Mouse (Mus musculus): ENCODE data around the gene Pou2f1. TPM values are rescaled to one million over a fixed set of nuclear protein-coding genes. Genes with fewer than 3 reads are reported as not detected.

Gene Pou2f1
- 4.6 TPM for polyA plus RNA-seq (2014; fragmentation: Illumina TruSeq; extraction: RNeasy Lipid Tissue Mini Kit (QIAGEN cat#74804); ENCODE audit: low read depth, low replicate concordance)

DNA sequence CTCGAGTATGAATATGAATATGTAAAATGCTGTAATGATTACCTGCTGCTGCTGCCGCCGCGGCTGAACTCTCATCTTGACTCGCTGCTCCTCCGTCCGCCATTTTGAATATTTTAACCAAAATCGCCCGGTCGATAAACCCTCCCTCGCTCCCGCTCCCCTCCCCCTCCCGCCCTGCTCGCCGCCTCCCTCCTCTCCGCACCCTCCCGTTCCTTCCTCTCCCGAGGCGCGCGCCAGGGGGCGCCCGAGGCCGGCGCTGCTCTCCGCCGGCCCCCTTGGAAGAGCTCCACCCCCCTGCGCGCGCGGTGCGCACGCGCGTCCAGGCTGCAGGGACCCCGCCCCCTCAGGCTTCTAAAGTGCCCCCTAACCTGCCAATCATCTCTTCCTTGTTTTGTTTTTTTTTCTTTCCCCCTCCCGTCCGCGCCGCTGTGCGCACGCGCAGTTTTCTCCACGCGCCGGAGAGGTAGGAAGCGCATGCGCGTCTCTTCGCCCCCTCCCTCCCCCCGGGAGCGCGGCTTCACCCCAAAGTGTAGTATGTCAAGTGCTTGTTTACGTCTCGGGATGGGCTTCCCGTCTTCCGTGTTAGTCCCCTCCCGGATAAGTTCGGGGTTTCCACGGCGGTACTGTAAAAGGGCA lies at the start of gene Pou2f1:
Pou2f1 (minus strand) TSS at position 159 of the 636 bp plus-strand sequence.

Other genes starting within 250 kb of the Pou2f1 start
- 178 TPM for gene Creg1, start 238.9 kb downstream of the Pou2f1 start, polyA plus RNA-seq (2014; fragmentation: Illumina TruSeq; extraction: RNeasy Lipid Tissue Mini Kit (QIAGEN cat#74804); ENCODE audit: low read depth, low replicate concordance)
- gene Cd247, start 214.0 kb downstream of the Pou2f1 start, polyA plus RNA-seq (2014; fragmentation: Illumina TruSeq; extraction: RNeasy Lipid Tissue Mini Kit (QIAGEN cat#74804); ENCODE audit: low read depth, low replicate concordance): 0.60 TPM
- gene Dusp27, start 125.2 kb upstream of the Pou2f1 start, polyA plus RNA-seq (2014; fragmentation: Illumina TruSeq; extraction: RNeasy Lipid Tissue Mini Kit (QIAGEN cat#74804); ENCODE audit: low read depth, low replicate concordance): 25.3 TPM
- gene Gpa33, start 127.6 kb upstream of the Pou2f1 start, polyA plus RNA-seq (2014; fragmentation: Illumina TruSeq; extraction: RNeasy Lipid Tissue Mini Kit (QIAGEN cat#74804); ENCODE audit: low read depth, low replicate concordance): not detected
- gene Mael, start 236.1 kb upstream of the Pou2f1 start, polyA plus RNA-seq (2014; fragmentation: Illumina TruSeq; extraction: RNeasy Lipid Tissue Mini Kit (QIAGEN cat#74804); ENCODE audit: low read depth, low replicate concordance): not detected

Measured in heart, adult 10 weeks (tissue).